Mouse (Mus musculus) neural tube, embryonic 12.5 days (tissue): ENCODE measurements around the gene Fstl4. TPM values are rescaled to one million over a fixed set of nuclear protein-coding genes. Genes with fewer than 3 reads are reported as not detected.

Source experiments
- ATAC-seq: fragments of 200-750 bp; cut with Nextera tagmentation; 2 replicates; pipeline ENCODE4 v1.8.0; 2017; ENCODE audit warnings: low read depth, mild to moderate bottlenecking, moderate TSS enrichment, moderate library complexity; ENCODE audit not compliant: low FRiP score
- H3K27ac ChIP-seq: fragments of 300-500 bp; sonication (generic); 2 replicates; pipeline ENCODE4 v1.5.1; 2016
- H3K27me3 ChIP-seq: fragments of 300-500 bp; sonication (generic); replicated peaks from 2 replicates; pipeline ENCODE4 v1.6.1; 2016; ENCODE audit warnings: mild to moderate bottlenecking
- H3K36me3 ChIP-seq: fragments of 300-500 bp; sonication (generic); 2 replicates; pipeline ENCODE4 v1.6.1; 2016; ENCODE audit warnings: mild to moderate bottlenecking
- H3K4me1 ChIP-seq: fragments of 300-500 bp; sonication (generic); 2 replicates; pipeline ENCODE4 v1.6.1; 2016
- H3K4me2 ChIP-seq: fragments of 300-500 bp; sonication (generic); replicated peaks from 2 replicates; pipeline ENCODE4 v1.6.1; 2016; ENCODE audit warnings: mild to moderate bottlenecking
- H3K4me3 ChIP-seq: fragments of 300-500 bp; sonication (generic); 2 replicates; pipeline ENCODE4 v1.5.1; 2016
- H3K9ac ChIP-seq: fragments of 300-500 bp; sonication (generic); 2 replicates; pipeline ENCODE4 v1.6.1; 2016; ENCODE audit warnings: mild to moderate bottlenecking
- H3K9me3 ChIP-seq: fragments of 300-500 bp; sonication (generic); 2 replicates; pipeline ENCODE4 v1.6.1; 2016; ENCODE audit warnings: mild to moderate bottlenecking
- WGBS: fragments of 180-500 bp; shearing (Covaris S2); methylation state at CpG from one replicate; pipeline ENCODE4 v1.1.7; 2016; 5-methylcytosine and 5-hydroxymethylcytosine counted together
- polyA plus RNA-seq: library from polyadenylated mRNA; unstranded; fragments of >200 nt; fragmentation: Nextera tagmentation; extraction: Ambion mirVana; gene quantifications from 2 replicates; pipeline ENCODE4 v1.2.1, GENCODE M21; 2016

Fstl4 gene
- polyA plus RNA-seq = 7.7 and 8.7 TPM in 2 replicates

DNA sequence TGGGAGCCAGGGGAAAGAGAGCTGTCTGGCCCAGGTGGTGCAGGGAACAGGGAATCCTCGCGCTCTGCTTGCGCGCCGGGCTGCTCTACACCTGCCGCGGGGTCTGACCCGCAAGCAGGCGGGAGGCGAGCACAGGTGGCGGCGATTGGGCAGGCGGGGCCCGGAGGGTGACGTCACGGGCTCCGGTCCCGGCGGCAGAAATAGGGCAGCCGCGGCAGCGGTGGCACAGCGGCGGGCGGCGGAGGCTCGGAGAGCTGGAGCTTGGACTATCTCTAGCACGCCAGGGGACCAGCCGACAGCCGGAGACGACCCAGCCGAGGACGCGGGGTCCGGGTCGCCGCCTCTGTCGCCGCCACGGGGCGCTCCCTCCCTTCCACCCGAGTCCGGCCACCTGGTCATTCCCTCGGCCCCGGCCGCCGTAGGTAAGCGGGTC is at the start of gene Fstl4:
Gene Fstl4 (plus strand): TSS at position 174 of the 433 bp plus-strand sequence.
- peak; percentile 48; the same call in 1 of the 2 replicates for ATAC-seq
- H3K4me2 ChIP-seq = peak within 1 kb of the TSS; percentile 99
- H3K4me1 ChIP-seq = peaks cover 18% of the 10 kb centered on the region
- under 1% methylated on average over 45 of the region's 48 CpGs for WGBS
- H3K4me3 ChIP-seq = peak within 1 kb of the TSS; percentile 48
- peaks cover 39% of the 10 kb centered on the region for H3K27me3 ChIP-seq
- no peaks in the 10 kb centered on the region for H3K9me3 ChIP-seq
- H3K36me3 ChIP-seq = no peaks in the 10 kb centered on the region
- peak within 1 kb of the TSS; percentile 61 for H3K9ac ChIP-seq
- no peak within 1 kb of the TSS for H3K27ac ChIP-seq

DNA sequence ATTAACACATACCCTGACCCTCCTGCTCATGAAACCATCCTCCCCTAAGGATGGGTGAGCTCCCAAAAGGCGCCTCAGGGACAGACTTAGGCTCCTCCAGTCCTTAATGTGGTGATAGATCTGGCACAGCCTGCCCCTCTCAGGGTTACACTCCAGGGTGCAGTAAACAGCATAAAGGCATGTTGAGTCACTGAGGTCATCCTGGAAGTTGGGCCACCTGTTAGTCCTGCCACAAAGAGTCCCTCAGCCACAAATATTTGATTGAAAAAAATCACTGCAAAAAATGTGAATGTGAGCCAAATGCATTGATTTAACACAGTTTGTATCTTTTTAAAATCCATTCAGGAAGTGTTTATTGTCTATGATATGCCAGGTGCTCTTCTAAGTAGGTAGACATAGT is 45.9 kb upstream of the Fstl4 start:
- no peaks in the 10 kb centered on the region for H3K36me3 ChIP-seq
- H3K4me1 ChIP-seq = no peaks in the 10 kb centered on the region
- no peak overlapping the region for H3K27ac ChIP-seq
- H3K4me3 ChIP-seq = no peak overlapping the region
- H3K9me3 ChIP-seq = no peaks in the 10 kb centered on the region
- H3K9ac ChIP-seq = no peak overlapping the region
- ATAC-seq = no peak
- WGBS = 71% methylated on average over 1 of the region's 1 CpGs
- H3K4me2 ChIP-seq = no peak overlapping the region
- no peaks in the 10 kb centered on the region for H3K27me3 ChIP-seq

DNA sequence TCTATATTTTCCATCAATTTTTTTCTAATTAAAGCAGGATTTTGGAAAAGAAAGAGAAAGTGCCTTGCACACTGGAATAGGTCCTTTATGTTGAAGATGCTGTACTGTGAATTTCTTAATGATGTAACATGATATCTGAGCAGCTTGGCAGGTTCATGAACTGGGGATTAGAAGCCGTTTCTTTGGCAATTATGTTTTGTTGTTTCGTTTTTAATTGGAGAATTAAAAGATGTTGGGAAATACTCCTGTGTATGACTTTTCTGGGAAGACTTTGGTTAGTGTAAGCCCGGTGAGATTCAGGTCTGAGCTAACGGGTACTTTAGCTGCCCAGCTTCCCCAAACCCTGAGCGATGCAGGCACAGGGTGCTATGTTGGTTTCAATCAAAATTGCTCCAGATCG is 43.3 kb upstream of the Fstl4 start:
- H3K27ac ChIP-seq = no peak overlapping the region

DNA sequence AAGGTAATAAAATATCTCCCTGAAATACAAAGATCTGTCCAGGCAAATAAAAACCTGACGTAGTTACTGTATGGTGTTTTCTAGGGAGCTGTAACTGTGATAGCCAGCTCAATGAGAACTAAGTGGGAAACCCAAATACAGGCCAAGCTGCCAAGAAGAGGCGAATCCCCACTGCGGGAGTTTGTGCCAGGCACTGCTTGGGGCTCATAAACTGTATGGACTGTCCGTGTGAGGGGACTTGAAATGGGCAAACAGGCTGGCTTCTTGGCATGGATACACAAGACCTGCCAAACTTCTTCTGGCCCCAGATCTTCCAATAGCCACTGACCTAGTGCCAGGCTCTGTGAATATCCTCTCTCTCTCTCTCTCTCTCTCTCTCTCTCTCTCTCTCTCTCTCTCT is 41.7 kb upstream of the Fstl4 start:
- Histone ChIP-seq H3K27ac (no peak overlapping the region), H3K4me2 (no peak overlapping the region), H3K9ac (no peak overlapping the region), H3K4me3 (no peak overlapping the region), H3K36me3 (no peaks in the 10 kb centered on the region), H3K27me3 (no peaks in the 10 kb centered on the region), H3K9me3 (no peaks in the 10 kb centered on the region), H3K4me1 (no peaks in the 10 kb centered on the region)
- WGBS = 89% methylated on average over 4 of the region's 4 CpGs
- ATAC-seq = no peak

More for the DNA sequence above, 43.3 kb upstream of the Fstl4 start:
- Histone ChIP-seq H3K9ac (no peak overlapping the region), H3K9me3 (no peaks in the 10 kb centered on the region), H3K27me3 (no peaks in the 10 kb centered on the region), H3K4me1 (no peaks in the 10 kb centered on the region), H3K4me3 (no peak overlapping the region), H3K4me2 (no peak overlapping the region), H3K36me3 (no peaks in the 10 kb centered on the region)
- no peak for ATAC-seq
- 77% methylated on average over 6 of the region's 6 CpGs for WGBS

DNA sequence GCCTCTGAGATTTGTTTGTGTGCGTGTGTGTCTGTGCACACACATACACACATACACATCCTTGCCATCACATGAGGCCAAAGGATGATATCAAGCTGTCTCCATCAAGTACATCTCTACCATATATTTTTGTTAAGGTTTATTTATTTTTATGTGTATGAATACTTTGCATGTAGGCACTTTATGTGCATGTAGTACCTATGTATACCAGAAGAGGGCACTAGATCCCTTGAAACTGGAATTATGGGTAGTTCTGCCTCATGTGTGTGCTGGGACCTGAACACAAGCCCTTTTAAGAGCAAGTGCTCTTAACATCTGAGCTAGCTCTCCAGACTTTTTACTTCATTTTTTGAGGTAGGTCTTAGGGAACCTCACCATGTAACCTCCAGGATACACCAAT is 38.4 kb upstream of the Fstl4 start:
- ATAC-seq = no peak
- no peaks in the 10 kb centered on the region for H3K9me3 ChIP-seq
- WGBS = 93% methylated on average over 1 of the region's 1 CpGs

DNA sequence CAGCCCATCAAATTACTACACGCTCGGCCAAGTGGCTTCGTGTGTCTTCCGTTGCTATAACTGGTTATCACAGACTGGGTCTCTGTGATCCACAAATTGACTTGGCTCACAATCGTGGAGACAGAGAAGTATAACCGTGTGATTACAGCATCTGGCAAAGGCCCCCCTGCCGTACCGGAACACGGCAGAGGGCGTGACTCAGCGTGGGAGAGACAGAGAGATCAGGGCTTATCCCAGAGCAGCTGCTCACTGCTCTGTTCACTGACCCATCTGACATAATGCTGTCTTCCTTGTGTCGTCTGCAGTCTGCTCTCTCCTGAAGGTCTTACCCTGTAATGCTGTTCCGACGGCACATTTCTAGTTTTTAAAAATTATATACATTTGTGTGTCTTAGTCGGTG is 36.0 kb upstream of the Fstl4 start:
- no peak for ATAC-seq
- Histone ChIP-seq H3K4me1 (no peaks in the 10 kb centered on the region), H3K4me2 (no peak overlapping the region), H3K4me3 (no peak overlapping the region), H3K27me3 (no peaks in the 10 kb centered on the region), H3K27ac (no peak overlapping the region), H3K9me3 (no peaks in the 10 kb centered on the region), H3K36me3 (no peaks in the 10 kb centered on the region), H3K9ac (no peak overlapping the region)
- 77% methylated on average over 15 of the region's 15 CpGs for WGBS

More for the DNA sequence above, 38.4 kb upstream of the Fstl4 start:
- no peak overlapping the region for H3K9ac ChIP-seq
- no peaks in the 10 kb centered on the region for H3K36me3 ChIP-seq
- H3K4me2 ChIP-seq = no peak overlapping the region
- H3K27ac ChIP-seq = no peak overlapping the region
- H3K27me3 ChIP-seq = no peaks in the 10 kb centered on the region
- no peak overlapping the region for H3K4me3 ChIP-seq
- H3K4me1 ChIP-seq = no peaks in the 10 kb centered on the region

DNA sequence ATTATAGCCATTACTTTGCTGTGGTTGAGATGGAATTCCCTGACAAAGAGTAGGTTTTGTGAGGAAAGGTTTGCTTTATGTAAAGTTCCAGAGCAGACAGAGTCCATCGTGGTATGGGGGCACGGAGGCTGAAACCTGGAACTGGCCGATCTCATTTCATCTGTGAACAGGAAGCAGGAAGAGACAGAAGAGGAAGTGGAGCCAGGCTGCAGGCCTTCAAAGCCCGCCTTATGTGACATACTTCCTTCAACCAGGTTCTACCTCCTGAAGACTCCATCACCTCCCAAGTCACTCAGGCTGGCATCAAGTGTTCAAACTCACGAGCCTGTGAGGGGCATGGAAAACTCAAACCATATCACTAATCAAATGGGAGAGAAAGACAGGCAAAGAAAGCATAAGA is 34.5 kb upstream of the Fstl4 start:
- ATAC-seq = no peak
- Histone ChIP-seq H3K9ac (no peak overlapping the region), H3K27me3 (no peaks in the 10 kb centered on the region), H3K4me2 (no peak overlapping the region), H3K4me3 (no peak overlapping the region), H3K36me3 (no peaks in the 10 kb centered on the region), H3K27ac (no peak overlapping the region), H3K4me1 (no peaks in the 10 kb centered on the region), H3K9me3 (no peaks in the 10 kb centered on the region)
- 84% methylated on average over 5 of the region's 5 CpGs for WGBS

DNA sequence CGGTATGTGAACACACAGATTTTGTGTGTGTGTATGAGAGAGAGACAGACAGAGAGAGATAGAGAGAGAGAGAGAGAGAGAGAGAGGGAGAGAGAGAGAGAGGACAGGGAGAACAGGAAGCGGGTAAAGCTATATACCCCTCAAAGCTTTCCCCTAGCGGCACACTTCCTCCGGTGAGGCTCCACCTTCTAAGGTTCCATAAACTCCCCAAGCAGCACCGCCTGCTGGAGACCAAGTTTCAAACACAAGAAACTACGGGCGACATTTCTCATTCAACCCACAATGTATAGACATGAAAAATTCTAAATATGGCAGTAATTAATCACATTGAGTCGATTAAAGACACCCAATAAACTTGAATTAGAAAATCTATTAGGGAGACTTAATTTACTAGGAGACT is 32.5 kb upstream of the Fstl4 start:
- WGBS = 46% methylated on average over 8 of the region's 8 CpGs
- no peaks in the 10 kb centered on the region for H3K9me3 ChIP-seq
- H3K27ac ChIP-seq = no peak overlapping the region
- ATAC-seq = no peak
- no peaks in the 10 kb centered on the region for H3K27me3 ChIP-seq
- no peak overlapping the region for H3K4me2 ChIP-seq
- no peak overlapping the region for H3K4me3 ChIP-seq
- H3K9ac ChIP-seq = no peak overlapping the region
- H3K36me3 ChIP-seq = no peaks in the 10 kb centered on the region
- no peaks in the 10 kb centered on the region for H3K4me1 ChIP-seq

DNA sequence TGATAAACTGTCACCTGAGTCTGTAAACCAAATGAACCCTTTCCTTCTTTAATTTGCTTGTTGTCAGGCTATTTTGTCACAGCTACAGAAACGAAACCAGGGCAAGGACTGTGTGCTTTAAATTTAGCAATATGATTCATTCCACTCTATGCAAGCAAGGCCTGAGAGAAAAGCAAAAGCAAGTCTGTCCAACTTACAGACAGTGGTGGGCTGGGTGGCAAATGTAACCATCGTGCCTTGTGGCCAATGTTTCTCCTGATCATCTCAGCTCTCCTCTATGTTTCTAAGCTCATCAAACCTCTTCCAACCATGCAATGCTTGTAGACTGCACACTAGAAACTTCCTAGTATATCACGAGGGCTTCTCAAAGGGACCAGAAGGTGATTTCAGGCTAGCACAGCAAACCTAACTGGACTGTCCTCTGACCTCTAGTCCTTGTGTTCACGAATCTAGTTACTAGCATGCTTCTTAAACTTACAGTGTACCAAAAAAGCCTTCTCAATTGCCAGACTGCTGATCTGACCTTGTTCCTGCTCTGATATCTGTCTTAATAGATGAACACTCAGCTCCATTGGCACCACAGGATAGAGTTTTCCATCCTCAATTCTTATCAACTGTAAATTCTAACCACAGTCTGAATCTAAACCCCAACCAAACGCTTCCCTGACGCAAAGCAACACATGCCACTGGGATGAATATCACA is 29.8 kb upstream of the Fstl4 start:
- Histone ChIP-seq H3K9me3 (no peaks in the 10 kb centered on the region), H3K27ac (no peak overlapping the region), H3K4me1 (0 out of 2 replicates have a peak, but pooled peaks cover 4% of the 10 kb centered on the region), H3K9ac (no peak overlapping the region), H3K36me3 (no peaks in the 10 kb centered on the region), H3K4me3 (no peak overlapping the region), H3K27me3 (no peaks in the 10 kb centered on the region), H3K4me2 (no peak overlapping the region)
- 85% methylated on average over 6 of the region's 6 CpGs for WGBS
- no peak for ATAC-seq

DNA sequence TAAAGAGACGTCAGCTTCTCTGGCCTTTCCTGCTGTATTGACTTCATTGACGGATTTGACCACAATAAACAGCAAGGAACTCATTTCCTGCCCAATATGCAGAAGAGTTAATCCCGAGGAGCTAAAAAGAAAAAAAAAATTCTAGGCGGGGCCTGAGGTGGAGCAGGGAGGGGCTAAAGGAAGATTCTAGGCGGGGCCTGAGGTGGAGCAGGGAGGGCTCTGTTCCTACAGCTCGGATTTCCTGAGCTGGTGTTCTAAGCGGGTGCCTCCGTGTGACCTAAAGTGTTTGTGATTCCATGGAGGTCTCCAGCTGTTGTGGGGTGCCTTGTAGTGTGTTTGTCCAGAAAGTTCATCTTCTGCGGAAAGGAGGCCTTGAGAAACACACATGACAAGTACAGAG is 25.2 kb upstream of the Fstl4 start:
- Histone ChIP-seq H3K27ac (no peak overlapping the region), H3K4me1 (0 out of 2 replicates have a peak, but pooled peaks cover 4% of the 10 kb centered on the region), H3K4me2 (no peak overlapping the region), H3K9ac (no peak overlapping the region), H3K4me3 (no peak overlapping the region), H3K36me3 (no peaks in the 10 kb centered on the region), H3K9me3 (no peaks in the 10 kb centered on the region), H3K27me3 (no peaks in the 10 kb centered on the region)
- WGBS = 25% methylated on average over 9 of the region's 9 CpGs
- ATAC-seq = no peak

DNA sequence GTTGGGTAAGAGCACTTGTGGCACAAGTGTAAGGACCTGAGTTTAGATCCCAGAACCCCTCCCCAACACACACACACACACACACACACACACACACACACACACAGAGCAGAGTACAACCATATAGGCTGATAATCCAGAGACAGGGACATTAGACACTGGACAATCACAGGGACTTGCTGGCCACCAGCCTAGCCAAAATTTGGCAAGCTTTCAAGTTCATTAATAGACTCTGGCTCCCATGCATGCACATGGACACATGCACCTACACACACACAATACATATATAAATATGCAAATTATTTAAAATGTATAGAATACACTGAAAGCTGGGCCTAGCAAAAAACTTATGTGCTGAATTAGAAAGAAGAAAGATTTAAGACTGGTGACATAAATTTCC is 24.0 kb upstream of the Fstl4 start:
- 0 out of 2 replicates have a peak, but pooled peaks cover 4% of the 10 kb centered on the region for H3K4me1 ChIP-seq
- no peak overlapping the region for H3K4me2 ChIP-seq
- no peaks in the 10 kb centered on the region for H3K36me3 ChIP-seq
- no peak overlapping the region for H3K9ac ChIP-seq
- no peaks in the 10 kb centered on the region for H3K27me3 ChIP-seq
- no peak overlapping the region for H3K27ac ChIP-seq
- no peak overlapping the region for H3K4me3 ChIP-seq
- no peak for ATAC-seq
- H3K9me3 ChIP-seq = no peaks in the 10 kb centered on the region

DNA sequence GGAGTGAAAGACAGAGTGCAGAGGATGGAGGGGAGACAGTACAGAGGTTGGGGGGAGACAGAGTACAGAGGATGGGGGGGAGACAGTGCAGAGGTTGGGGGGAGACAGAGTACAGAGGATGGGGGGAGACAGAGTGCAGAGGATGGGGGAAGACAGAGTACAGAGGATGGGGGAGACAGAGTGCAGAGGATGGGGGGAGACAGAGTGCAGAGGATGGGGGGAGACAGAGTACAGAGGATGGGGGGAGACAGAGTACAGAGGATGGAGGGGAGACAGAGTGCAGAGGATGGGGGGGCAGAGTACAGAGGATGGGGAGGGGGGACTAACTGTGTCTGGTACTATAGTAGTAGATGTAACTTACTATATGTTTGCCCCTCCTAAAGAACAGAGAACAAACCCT is 20.5 kb upstream of the Fstl4 start:
- H3K27ac ChIP-seq = no peak overlapping the region
- no peaks in the 10 kb centered on the region for H3K36me3 ChIP-seq
- ATAC-seq = no peak

More for the DNA sequence above, 20.5 kb upstream of the Fstl4 start:
- no peaks in the 10 kb centered on the region for H3K27me3 ChIP-seq
- peaks cover 6% of the 10 kb centered on the region; the same call in 1 of the 2 replicates for H3K4me1 ChIP-seq
- H3K9me3 ChIP-seq = no peaks in the 10 kb centered on the region
- no peak overlapping the region for H3K4me2 ChIP-seq
- no peak overlapping the region for H3K4me3 ChIP-seq
- no peak overlapping the region for H3K9ac ChIP-seq
